Mouse (Mus musculus) midbrain, embryonic 14.5 days (tissue): Measurements from ENCODE around the gene Jtb. TPM values are rescaled to one million over a fixed set of nuclear protein-coding genes. Genes with fewer than 3 reads are reported as not detected.
A peak's percentile ranks its signal among the peaks of the same experiment; 100 is the strongest.

Experiments
- ATAC-seq: fragments of 200-750 bp; cut with Nextera tagmentation; 2 replicates; pipeline ENCODE4 v1.8.0; 2017; ENCODE audit warnings: moderate number of reproducible peaks, moderate library complexity; ENCODE audit not compliant: low FRiP score, low TSS enrichment
- DNase-seq: peaks from one replicate; pipeline ENCODE4 v3.0.0-alpha.2; 2015
- H3K27ac ChIP-seq: fragments of 300-500 bp; sonication (generic); replicated peaks from 2 replicates; pipeline ENCODE4 v1.5.1; 2014; ENCODE audit warnings: mild to moderate bottlenecking, low read depth, low read length, moderate library complexity
- H3K27me3 ChIP-seq: fragments of 300-500 bp; sonication (generic); 2 replicates; pipeline ENCODE4 v1.6.1; 2014; ENCODE audit warnings: low read length, control low read depth, mixed read lengths; ENCODE audit not compliant: control insufficient read depth, insufficient read depth
- H3K36me3 ChIP-seq: fragments of 300-500 bp; sonication (generic); 2 replicates; pipeline ENCODE4 v1.6.1; 2014; ENCODE audit warnings: low read length, control low read depth; ENCODE audit not compliant: control insufficient read depth, insufficient read depth
- H3K4me1 ChIP-seq: fragments of 300-500 bp; sonication (generic); 2 replicates; pipeline ENCODE4 v1.6.1; 2014; ENCODE audit warnings: mild to moderate bottlenecking, antibody characterized with exemption, low read length, control low read depth; ENCODE audit not compliant: control insufficient read depth, insufficient read depth
- H3K4me2 ChIP-seq: fragments of 300-500 bp; sonication (generic); 2 replicates; pipeline ENCODE4 v1.6.1; 2014; ENCODE audit warnings: mild to moderate bottlenecking, low read length, moderate library complexity
- H3K4me3 ChIP-seq: fragments of 300-500 bp; sonication (generic); replicated peaks from 2 replicates; pipeline ENCODE4 v1.5.1; 2014; ENCODE audit warnings: low read depth, low read length
- H3K9ac ChIP-seq: fragments of 300-500 bp; sonication (generic); replicated peaks from 2 replicates; pipeline ENCODE4 v1.6.1; 2014; ENCODE audit warnings: mild to moderate bottlenecking, low read length, moderate library complexity
- H3K9me3 ChIP-seq: fragments of 300-500 bp; sonication (generic); 2 replicates; pipeline ENCODE4 v1.6.1; 2016; ENCODE audit warnings: low read length, control low read depth, mixed read lengths; ENCODE audit not compliant: control insufficient read depth
- WGBS: fragments of 180-500 bp; shearing (Covaris S2); extraction: QIAGEN DNeasy Blood & Tissue Kit; methylation state at CpG from one replicate; pipeline ENCODE4 v1.1.7; 2014; 5-methylcytosine and 5-hydroxymethylcytosine counted together
- polyA plus RNA-seq: library from polyadenylated mRNA; unstranded; fragments of >200 nt; fragmentation: Nextera tagmentation; extraction: Ambion mirVana; gene quantifications from 2 replicates; pipeline ENCODE4 v1.2.1, GENCODE M21; 2014

The Jtb gene
- polyA plus RNA-seq, 1 experiment from 2014 or later, result 102 TPM

GRCm38 (mm10) chr3:90208662-90209061 is 22.7 kb upstream of the Jtb start:
- H3K36me3 ChIP-seq, result peaks cover 49% of the 10 kb centered on the region
- DNase-seq, result no peak
- no peaks in the 10 kb centered on the region for H3K9me3 ChIP-seq
- H3K27ac ChIP-seq, result no peak overlapping the region
- H3K4me1 ChIP-seq, result peaks cover 15% of the 10 kb centered on the region
- H3K4me3 ChIP-seq, result no peak overlapping the region
- no peak for ATAC-seq
- WGBS, result 90% methylated on average over 2 of the region's 2 CpGs
- no peak overlapping the region for H3K4me2 ChIP-seq
- no peaks in the 10 kb centered on the region for H3K27me3 ChIP-seq
- no peak overlapping the region for H3K9ac ChIP-seq

- Histone ChIP-seq H3K27me3 (no peaks in the 10 kb centered on the region), H3K9me3 (no peaks in the 10 kb centered on the region), H3K4me2 (no peak overlapping the region), H3K36me3 (peaks cover 49% of the 10 kb centered on the region), H3K4me1 (peaks cover 22% of the 10 kb centered on the region), H3K9ac (no peak overlapping the region), H3K27ac (no peak overlapping the region), H3K4me3 (no peak overlapping the region)
- no peak for DNase-seq
- 95% methylated on average over 5 of the region's 5 CpGs for WGBS
- ATAC-seq, result no peak
Observed at GRCm38 (mm10) chr3:90209908-90210566, 21.4 kb upstream of the Jtb start.

GRCm38 (mm10) chr3:90211475-90212398 is 19.7 kb upstream of the Jtb start:
- no peaks in the 10 kb centered on the region for H3K9me3 ChIP-seq
- 86% methylated on average over 13 of the region's 13 CpGs for WGBS
- DNase-seq (no peak), ATAC-seq (no peak)
- peak overlapping the region; percentile 88; the same call in 1 of the 2 replicates for H3K4me3 ChIP-seq
- H3K27me3 ChIP-seq, result no peaks in the 10 kb centered on the region
- H3K4me2 ChIP-seq, result peak overlapping the region; percentile 79
- H3K9ac ChIP-seq, result 0 out of 2 replicates have a peak overlapping the region, but pooled peaks have one; percentile 9
- H3K36me3 ChIP-seq, result peaks cover 49% of the 10 kb centered on the region
- H3K4me1 ChIP-seq, result peaks cover 22% of the 10 kb centered on the region
- no peak overlapping the region for H3K27ac ChIP-seq

- peak overlapping the region; percentile 89 for H3K9ac ChIP-seq
- DNase-seq (no peak), ATAC-seq (no peak)
- no peaks in the 10 kb centered on the region for H3K9me3 ChIP-seq
- H3K27me3 ChIP-seq, result no peaks in the 10 kb centered on the region
- peaks cover 22% of the 10 kb centered on the region for H3K4me1 ChIP-seq
- H3K36me3 ChIP-seq, result peaks cover 46% of the 10 kb centered on the region
- H3K27ac ChIP-seq, result no peak overlapping the region
- peak overlapping the region; percentile 79 for H3K4me2 ChIP-seq
- H3K4me3 ChIP-seq, result peak overlapping the region; percentile 88
- WGBS, result 17% methylated on average over 5 of the region's 5 CpGs
Observed at GRCm38 (mm10) chr3:90212723-90213122, 18.7 kb upstream of the Jtb start.

- DNase-seq (peak; percentile 97), ATAC-seq (peak; percentile 93)
- WGBS, result under 1% methylated on average over 42 of the region's 42 CpGs
Observed at GRCm38 (mm10) chr3:90213377-90213866, 18.0 kb upstream of the Jtb start, which contains the start of the genes Rps27 and Rab13. Rps27 (minus strand) TSS chr3:90213651. Rab13 (plus strand) TSS chr3:90213695.

GRCm38 (mm10) chr3:90213956-90214684 is 17.3 kb upstream of the Jtb start:
- H3K4me2 ChIP-seq, result peak overlapping the region; percentile 79
- peak; percentile 59 for DNase-seq
- 13% methylated on average over 12 of the region's 12 CpGs for WGBS
- H3K27ac ChIP-seq, result peak overlapping the region; percentile 90
- peak overlapping the region; percentile 89 for H3K9ac ChIP-seq
- H3K9me3 ChIP-seq, result no peaks in the 10 kb centered on the region
- H3K4me3 ChIP-seq, result peak overlapping the region; percentile 88
- peak; percentile 49; the same call in 1 of the 2 replicates for ATAC-seq
- H3K36me3 ChIP-seq, result peaks cover 32% of the 10 kb centered on the region
- peaks cover 22% of the 10 kb centered on the region for H3K4me1 ChIP-seq
- no peaks in the 10 kb centered on the region for H3K27me3 ChIP-seq

More at GRCm38 (mm10) chr3:90213377-90213866, 18.0 kb upstream of the Jtb start, which contains the start of the genes Rps27 and Rab13:
- peaks cover 22% of the 10 kb centered on the region for H3K4me1 ChIP-seq
- H3K27me3 ChIP-seq, result no peaks in the 10 kb centered on the region
- no peaks in the 10 kb centered on the region for H3K9me3 ChIP-seq
- peak within 1 kb of the TSS; percentile 89 for H3K9ac ChIP-seq
- peak within 1 kb of the TSS; percentile 79 for H3K4me2 ChIP-seq
- H3K27ac ChIP-seq, result peak within 1 kb of the TSS; percentile 90
- peaks cover 39% of the 10 kb centered on the region for H3K36me3 ChIP-seq
- peak within 1 kb of the TSS; percentile 88 for H3K4me3 ChIP-seq

GRCm38 (mm10) chr3:90215825-90216380 is 15.5 kb upstream of the Jtb start:
- no peak overlapping the region for H3K9ac ChIP-seq
- H3K4me1 ChIP-seq, result peaks cover 27% of the 10 kb centered on the region
- no peak for ATAC-seq
- no peak overlapping the region for H3K4me2 ChIP-seq
- WGBS, result 56% methylated on average over 1 of the region's 1 CpGs
- no peak for DNase-seq
- no peak overlapping the region for H3K4me3 ChIP-seq
- no peaks in the 10 kb centered on the region for H3K27me3 ChIP-seq
- no peaks in the 10 kb centered on the region for H3K9me3 ChIP-seq
- H3K27ac ChIP-seq, result no peak overlapping the region
- H3K36me3 ChIP-seq, result peaks cover 14% of the 10 kb centered on the region
